Mouse (Mus musculus) gonadal fat pad, adult 2 months (tissue): ENCODE data around the gene Tstd3. TPM values are rescaled to one million over a fixed set of nuclear protein-coding genes. Genes with fewer than 3 reads are reported as not detected.

Source experiments
- DNase-seq: peaks from one replicate; pipeline ENCODE4 v3.0.0-alpha.2; 2012; ENCODE audit warnings: low read depth
- polyA plus RNA-seq: library from polyadenylated mRNA; depleted of rRNA; stranded (reverse); fragments of >200 nt; gene quantifications from 2 replicates; pipeline ENCODE4 v1.2.3, GENCODE M21; 2012; rRNA removed

Tstd3 gene
- 1.5 and 2.6 TPM in 2 replicates for polyA plus RNA-seq

GRCm38 (mm10) chr4:21766863-21767304 lies at the start of gene Tstd3, which contains the start of gene Usp45:
Tstd3 (minus strand) TSS chr4:21767212.
Usp45 (plus strand) TSS chr4:21767156.
- no peak for DNase-seq

- DNase-seq = no peak
Observed at GRCm38 (mm10) chr4:21814029-21814428, 47.0 kb upstream of the Tstd3 start.

- DNase-seq = no peak
Observed at GRCm38 (mm10) chr4:21812635-21813034, 45.6 kb upstream of the Tstd3 start.

GRCm38 (mm10) chr4:21810608-21811007 lies 43.6 kb upstream of the Tstd3 start:
- DNase-seq = no peak

GRCm38 (mm10) chr4:21807204-21807603 lies 40.2 kb upstream of the Tstd3 start:
- DNase-seq = no peak

GRCm38 (mm10) chr4:21801620-21802019 lies 34.6 kb upstream of the Tstd3 start:
- no peak for DNase-seq

- no peak for DNase-seq
Observed at GRCm38 (mm10) chr4:21801013-21801412, 34.0 kb upstream of the Tstd3 start.

GRCm38 (mm10) chr4:21793631-21794030 lies 26.6 kb upstream of the Tstd3 start:
- DNase-seq = no peak

- no peak for DNase-seq
Observed at GRCm38 (mm10) chr4:21789836-21790235, 22.8 kb upstream of the Tstd3 start.

- DNase-seq = no peak
Observed at GRCm38 (mm10) chr4:21788903-21789302, 21.9 kb upstream of the Tstd3 start.

- DNase-seq = no peak
Observed at GRCm38 (mm10) chr4:21786268-21786667, 19.3 kb upstream of the Tstd3 start.

- no peak for DNase-seq
Observed at GRCm38 (mm10) chr4:21780816-21781726, 14.1 kb upstream of the Tstd3 start.

GRCm38 (mm10) chr4:21776946-21777265 lies 9.9 kb upstream of the Tstd3 start:
- DNase-seq = no peak

- no peak for DNase-seq
Observed at GRCm38 (mm10) chr4:21776091-21776945, 9.3 kb upstream of the Tstd3 start.

GRCm38 (mm10) chr4:21772306-21772705 lies 5.3 kb upstream of the Tstd3 start:
- DNase-seq = no peak

GRCm38 (mm10) chr4:21771064-21771463 lies 4.1 kb upstream of the Tstd3 start:
- DNase-seq = no peak

- no peak for DNase-seq
Observed at GRCm38 (mm10) chr4:21766171-21766862, 695 bp downstream of the Tstd3 start.

GRCm38 (mm10) chr4:21763827-21764226 lies 3.2 kb downstream of the Tstd3 start:
- DNase-seq = no peak

GRCm38 (mm10) chr4:21761416-21762160 lies 5.4 kb downstream of the Tstd3 start:
- no peak for DNase-seq

- DNase-seq = no peak
Observed at GRCm38 (mm10) chr4:21758860-21759259, 8.2 kb downstream of the Tstd3 start.

- DNase-seq = no peak
Observed at GRCm38 (mm10) chr4:21755123-21755789, 11.8 kb downstream of the Tstd3 start.
